Mouse (Mus musculus) limb, embryonic 12.5 days (tissue): Measurements from ENCODE around the gene Grk5. TPM values are rescaled to one million over a fixed set of nuclear protein-coding genes. Genes with fewer than 3 reads are reported as not detected.
"Not testable (repeated sequence)": the region's sequence is repeated elsewhere in the genome, so short reads cannot be mapped to it uniquely, and the experiment has no call there.

Experiments used
- ATAC-seq: fragments of 200-750 bp; cut with Nextera tagmentation; 2 replicates; pipeline ENCODE4 v1.8.0; 2017; ENCODE audit warnings: low read depth, moderate TSS enrichment; ENCODE audit not compliant: insufficient number of reproducible peaks, insufficient read depth, low FRiP score, low TSS enrichment
- H3K27ac ChIP-seq: fragments of 300-500 bp; sonication (generic); 2 replicates; pipeline ENCODE4 v1.5.1; 2016; ENCODE audit warnings: mild to moderate bottlenecking, moderate library complexity
- H3K27me3 ChIP-seq: fragments of 300-500 bp; sonication (generic); 2 replicates; pipeline ENCODE4 v1.6.1; 2016; ENCODE audit warnings: mild to moderate bottlenecking, moderate library complexity
- H3K36me3 ChIP-seq: fragments of 300-500 bp; sonication (generic); 2 replicates; pipeline ENCODE4 v1.6.1; 2016; ENCODE audit warnings: mild to moderate bottlenecking, moderate library complexity
- H3K4me1 ChIP-seq: fragments of 300-500 bp; sonication (generic); replicated peaks from 2 replicates; pipeline ENCODE4 v1.6.1; 2016
- H3K4me2 ChIP-seq: fragments of 300-500 bp; sonication (generic); 2 replicates; pipeline ENCODE4 v1.6.1; 2016; ENCODE audit warnings: mild to moderate bottlenecking, moderate library complexity
- H3K4me3 ChIP-seq: fragments of 300-500 bp; sonication (generic); replicated peaks from 2 replicates; pipeline ENCODE4 v1.5.1; 2016; ENCODE audit warnings: mild to moderate bottlenecking
- H3K9ac ChIP-seq: fragments of 300-500 bp; sonication (generic); replicated peaks from 2 replicates; pipeline ENCODE4 v1.6.1; 2016; ENCODE audit warnings: mild to moderate bottlenecking, moderate library complexity
- H3K9me3 ChIP-seq: fragments of 300-500 bp; sonication (generic); 2 replicates; pipeline ENCODE4 v1.6.1; 2016; ENCODE audit warnings: mild to moderate bottlenecking, moderate library complexity
- WGBS: fragments of 180-500 bp; shearing (Covaris S2); methylation state at CpG from one replicate; pipeline ENCODE4 v1.1.7; 2016; 5-methylcytosine and 5-hydroxymethylcytosine counted together
- polyA plus RNA-seq: library from polyadenylated mRNA; unstranded; fragments of >200 nt; fragmentation: Nextera tagmentation; extraction: Ambion mirVana; gene quantifications from 2 replicates; pipeline ENCODE4 v1.2.1, GENCODE M21; 2016

Gene Grk5
- 0.99 and 1.4 TPM in 2 replicates for polyA plus RNA-seq

DNA sequence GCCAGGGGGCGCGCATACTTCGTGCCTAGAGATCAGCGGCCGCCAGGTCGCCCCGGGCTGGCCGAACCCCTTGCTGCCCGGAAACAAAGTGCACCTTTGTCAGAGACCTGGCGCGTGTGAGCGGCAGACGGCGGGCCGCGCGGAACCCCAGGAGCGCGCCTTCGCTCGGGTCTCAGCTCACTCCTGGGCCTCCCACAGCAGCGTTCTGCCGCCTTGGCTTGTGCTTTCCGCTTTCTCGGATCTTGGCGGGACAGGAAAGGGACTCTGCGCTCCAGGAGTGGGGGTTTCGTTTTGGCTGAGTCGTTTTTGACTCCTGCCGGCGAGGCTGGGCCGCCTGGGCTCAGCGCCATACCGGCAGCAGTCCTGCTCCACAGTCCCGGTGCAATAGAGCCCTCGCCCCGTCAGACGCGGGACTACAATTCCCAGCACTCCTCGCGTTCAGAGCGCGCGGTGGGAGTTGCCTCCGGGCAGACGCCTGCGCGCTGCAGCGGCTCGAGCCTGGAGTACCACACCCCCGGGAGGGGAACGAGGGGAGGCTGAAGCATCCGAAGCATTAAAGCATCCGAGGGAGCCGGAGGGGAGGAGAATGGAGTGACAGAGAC, at the start of gene Grk5:
TSS of gene Grk5 (plus strand) at position 36 of the 602 bp plus-strand sequence.
- H3K9me3 ChIP-seq: no peaks in the 10 kb centered on the region
- H3K4me3 ChIP-seq: peak within 1 kb of the TSS; percentile 69
- peaks cover 14% of the 10 kb centered on the region; the same call in 1 of the 2 replicates for H3K4me1 ChIP-seq
- no peaks in the 10 kb centered on the region for H3K36me3 ChIP-seq
- peak within 1 kb of the TSS; percentile 66 for H3K4me2 ChIP-seq
- H3K27me3 ChIP-seq: no peaks in the 10 kb centered on the region
- H3K9ac ChIP-seq: peak within 1 kb of the TSS; percentile 79
- WGBS: under 1% methylated on average over 55 of the region's 55 CpGs
- peak within 1 kb of the TSS; percentile 98 for H3K27ac ChIP-seq
- peak; percentile 97 for ATAC-seq

DNA sequence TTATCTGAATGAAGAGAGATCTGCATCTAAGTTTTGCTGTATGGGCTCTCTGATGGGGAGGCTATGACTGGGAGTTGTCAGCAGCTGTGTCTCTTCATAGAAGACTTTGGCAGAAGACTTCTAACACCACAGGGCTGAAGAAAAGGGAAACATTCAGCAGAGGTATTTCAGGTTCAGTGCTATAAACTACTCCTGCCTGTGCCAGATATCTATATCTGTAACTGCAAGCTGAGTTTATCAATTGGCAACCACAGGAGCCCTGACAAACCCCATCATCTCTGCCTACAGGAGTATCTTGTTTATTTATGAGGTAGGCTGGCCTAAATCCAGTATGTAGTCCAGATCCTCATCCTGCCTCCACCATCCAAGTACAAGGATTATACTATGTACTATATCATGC, 46.2 kb upstream of the Grk5 start:
- Histone ChIP-seq H3K4me1 (no peaks in the 10 kb centered on the region), H3K27ac (no peak overlapping the region), H3K9me3 (no peaks in the 10 kb centered on the region), H3K4me3 (no peak overlapping the region), H3K9ac (no peak overlapping the region), H3K27me3 (no peaks in the 10 kb centered on the region), H3K36me3 (peaks cover 53% of the 10 kb centered on the region), H3K4me2 (no peak overlapping the region)
- ATAC-seq: no peak

- Histone ChIP-seq H3K4me1 (no peaks in the 10 kb centered on the region), H3K4me3 (no peak overlapping the region), H3K36me3 (peaks cover 41% of the 10 kb centered on the region), H3K4me2 (no peak overlapping the region), H3K27me3 (no peaks in the 10 kb centered on the region), H3K9ac (no peak overlapping the region), H3K27ac (no peak overlapping the region), H3K9me3 (no peaks in the 10 kb centered on the region)
- no peak for ATAC-seq
Observed at GRCm38 (mm10) chr19:60845731-60846130, 43.8 kb upstream of the Grk5 start.

DNA sequence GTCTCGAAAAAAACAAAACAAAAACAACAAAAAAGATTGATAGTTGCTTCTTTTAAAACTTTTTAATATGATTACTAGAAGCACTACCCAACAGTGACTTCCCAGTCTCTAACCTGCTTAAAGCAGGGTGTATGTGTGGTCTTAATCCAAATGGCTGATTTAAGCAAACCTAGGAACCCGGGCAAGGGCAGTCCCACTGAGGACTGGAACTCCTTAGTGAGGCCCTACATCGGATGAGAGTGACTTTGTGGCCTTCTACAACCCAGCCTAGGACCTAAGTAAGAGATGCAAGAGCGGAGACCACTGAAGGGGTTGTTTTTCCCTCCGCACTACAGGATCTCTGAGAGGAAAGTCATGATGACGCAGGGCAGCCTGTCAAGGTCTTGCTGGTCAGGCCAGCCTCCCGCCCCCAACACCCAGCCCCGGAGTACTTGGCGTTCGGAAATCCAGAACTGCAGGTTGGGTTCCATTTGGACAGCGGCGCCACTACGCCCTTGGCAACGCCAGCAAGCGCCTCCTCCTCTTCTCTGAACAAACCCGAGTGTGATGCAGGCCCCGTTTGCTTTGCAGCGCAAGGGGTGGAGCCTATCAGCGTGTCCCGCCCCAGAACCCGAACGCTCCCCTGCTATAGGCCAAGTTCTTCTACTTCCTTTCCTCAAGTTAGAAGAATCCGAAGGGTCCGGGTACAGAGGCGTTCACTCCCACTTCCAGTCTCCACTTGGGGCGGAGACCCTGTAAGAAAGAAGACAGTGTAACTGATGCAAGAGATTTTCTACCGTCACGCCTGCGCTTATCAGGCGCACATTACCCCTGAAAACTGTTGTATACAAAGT, 28.5 kb upstream of the Grk5 start, which contains the start of gene Sfxn4:
TSS of gene Sfxn4 (minus strand) at position 612 of the 833 bp plus-strand sequence.
- H3K27ac ChIP-seq: peak within 1 kb of the TSS; percentile 75
- H3K4me3 ChIP-seq: peak within 1 kb of the TSS; percentile 60
- WGBS: 4% methylated on average over 30 of the region's 30 CpGs
- H3K4me1 ChIP-seq: no peaks in the 10 kb centered on the region
- no peaks in the 10 kb centered on the region for H3K27me3 ChIP-seq
- H3K36me3 ChIP-seq: peaks cover 16% of the 10 kb centered on the region
- peak within 1 kb of the TSS; percentile 71 for H3K9ac ChIP-seq
- peak; percentile 99 for ATAC-seq
- no peaks in the 10 kb centered on the region for H3K9me3 ChIP-seq
- peak within 1 kb of the TSS; percentile 72 for H3K4me2 ChIP-seq

- not testable (repeated sequence) for H3K4me2 ChIP-seq, H3K27me3 ChIP-seq, H3K4me3 ChIP-seq, H3K9me3 ChIP-seq, H3K27ac ChIP-seq, ATAC-seq, H3K4me1 ChIP-seq, H3K9ac ChIP-seq
- H3K36me3 ChIP-seq: peaks cover 45% of the 10 kb centered on the region
- 97% methylated on average over 4 of the region's 4 CpGs for WGBS
Observed at GRCm38 (mm10) chr19:60866169-60866568, 23.4 kb upstream of the Grk5 start.

GRCm38 (mm10) chr19:60870489-60870888, 19.1 kb upstream of the Grk5 start:
- Histone ChIP-seq H3K36me3 (peaks cover 43% of the 10 kb centered on the region), H3K4me1 (peaks cover 13% of the 10 kb centered on the region), H3K4me3 (no peak overlapping the region), H3K9ac (no peak overlapping the region), H3K4me2 (no peak overlapping the region), H3K27ac (no peak overlapping the region), H3K9me3 (no peaks in the 10 kb centered on the region), H3K27me3 (no peaks in the 10 kb centered on the region)
- WGBS: 97% methylated on average over 1 of the region's 1 CpGs
- no peak for ATAC-seq

GRCm38 (mm10) chr19:60871366-60871765, 18.2 kb upstream of the Grk5 start:
- peaks cover 13% of the 10 kb centered on the region for H3K4me1 ChIP-seq
- no peaks in the 10 kb centered on the region for H3K27me3 ChIP-seq
- H3K27ac ChIP-seq: no peak overlapping the region
- WGBS: 93% methylated on average over 5 of the region's 5 CpGs
- no peak overlapping the region for H3K4me3 ChIP-seq
- H3K4me2 ChIP-seq: no peak overlapping the region
- no peak for ATAC-seq
- no peaks in the 10 kb centered on the region for H3K9me3 ChIP-seq
- H3K9ac ChIP-seq: no peak overlapping the region
- peaks cover 41% of the 10 kb centered on the region for H3K36me3 ChIP-seq

GRCm38 (mm10) chr19:60872272-60872671, 17.3 kb upstream of the Grk5 start:
- Histone ChIP-seq H3K9me3 (no peaks in the 10 kb centered on the region), H3K36me3 (peaks cover 34% of the 10 kb centered on the region), H3K27ac (no peak overlapping the region), H3K4me2 (no peak overlapping the region), H3K4me3 (no peak overlapping the region), H3K4me1 (peaks cover 13% of the 10 kb centered on the region), H3K9ac (no peak overlapping the region), H3K27me3 (no peaks in the 10 kb centered on the region)
- ATAC-seq: no peak
- 70% methylated on average over 1 of the region's 1 CpGs for WGBS

DNA sequence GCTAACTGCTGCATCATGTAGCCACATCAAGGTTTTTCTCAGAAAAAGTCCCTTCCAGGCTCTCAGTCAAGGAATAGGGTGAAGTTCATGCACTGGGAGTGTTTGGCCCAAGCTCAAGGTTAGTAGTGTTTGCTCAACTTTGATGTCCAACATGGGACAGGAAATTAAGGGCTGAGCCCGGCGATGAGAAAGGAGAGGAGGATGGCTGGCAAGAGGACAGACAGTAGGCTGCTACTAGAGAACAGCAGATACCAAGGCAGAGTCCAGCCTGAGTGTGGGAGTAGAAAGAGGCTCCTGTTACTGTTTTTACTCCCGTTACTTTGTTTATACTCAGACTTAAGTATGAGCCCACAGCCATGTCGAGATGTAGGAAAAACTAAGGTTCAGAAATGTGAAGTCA, 16.0 kb upstream of the Grk5 start:
- Histone ChIP-seq H3K4me3 (peak overlapping the region; percentile 62), H3K27ac (0 out of 2 replicates have a peak overlapping the region, but pooled peaks have one; percentile 17), H3K36me3 (peaks cover 24% of the 10 kb centered on the region), H3K4me1 (peaks cover 13% of the 10 kb centered on the region), H3K4me2 (peak overlapping the region; percentile 73), H3K9ac (peak overlapping the region; percentile 40; the same call in 1 of the 2 replicates), H3K27me3 (no peaks in the 10 kb centered on the region), H3K9me3 (no peaks in the 10 kb centered on the region)
- WGBS: 31% methylated on average over 4 of the region's 4 CpGs
- ATAC-seq: no peak

GRCm38 (mm10) chr19:60874064-60874694, 15.4 kb upstream of the Grk5 start, which contains the start of gene Prdx3:
Gene Prdx3, minus strand, starts transcription at chr19:60874556.
- peaks cover 18% of the 10 kb centered on the region for H3K36me3 ChIP-seq
- H3K4me1 ChIP-seq: peaks cover 13% of the 10 kb centered on the region
- peak within 1 kb of the TSS; percentile 69 for H3K9ac ChIP-seq
- peak within 1 kb of the TSS; percentile 73 for H3K4me2 ChIP-seq
- WGBS: under 1% methylated on average over 28 of the region's 28 CpGs
- peak within 1 kb of the TSS; percentile 73 for H3K27ac ChIP-seq
- no peaks in the 10 kb centered on the region for H3K9me3 ChIP-seq
- H3K27me3 ChIP-seq: no peaks in the 10 kb centered on the region
- ATAC-seq: peak; percentile 97
- peak within 1 kb of the TSS; percentile 62 for H3K4me3 ChIP-seq

- ATAC-seq: peak; percentile 31; the same call in 1 of the 2 replicates
- H3K9me3 ChIP-seq: no peaks in the 10 kb centered on the region
- no peaks in the 10 kb centered on the region for H3K4me1 ChIP-seq
- no peaks in the 10 kb centered on the region for H3K27me3 ChIP-seq
- no peak overlapping the region for H3K4me3 ChIP-seq
- H3K36me3 ChIP-seq: no peaks in the 10 kb centered on the region
- 5% methylated on average over 3 of the region's 3 CpGs for WGBS
- no peak overlapping the region for H3K27ac ChIP-seq
- no peak overlapping the region for H3K9ac ChIP-seq
- no peak overlapping the region for H3K4me2 ChIP-seq
Observed at GRCm38 (mm10) chr19:60883129-60883528, 6.4 kb upstream of the Grk5 start.
